Mouse (Mus musculus) urinary bladder, postnatal 4 days (tissue): ENCODE measurements around the gene Tle2.

Experiments used
- DNase-seq, 2 experiments: peaks; one replicate each; pipeline ENCODE4 v3.0.0; 2021 to 2022; ENCODE audit warnings: low spot score in 2 of 2

Gene Tle2

GRCm38 (mm10) chr10:81553807-81554755 is 20.3 kb upstream of the Tle2 start:
- no peak for DNase-seq

GRCm38 (mm10) chr10:81556282-81556681 is 18.1 kb upstream of the Tle2 start:
- no peak for DNase-seq

- no peak for DNase-seq
Measured at GRCm38 (mm10) chr10:81557491-81557890, 16.9 kb upstream of the Tle2 start.

- DNase-seq: peak; percentile 78 to 82
Measured at GRCm38 (mm10) chr10:81559163-81559626, 15.2 kb upstream of the Tle2 start, which contains the start of gene Aes. Gene Aes, plus strand, starts transcription at chr10:81559488.

- DNase-seq: peak in 1 of 2 experiments; percentile 66
Measured at GRCm38 (mm10) chr10:81559627-81560539, 14.5 kb upstream of the Tle2 start.

- no peak for DNase-seq
Measured at GRCm38 (mm10) chr10:81560719-81561459, 13.5 kb upstream of the Tle2 start.

GRCm38 (mm10) chr10:81562411-81562810 is 11.9 kb upstream of the Tle2 start:
- no peak for DNase-seq

GRCm38 (mm10) chr10:81563481-81563880 is 10.9 kb upstream of the Tle2 start:
- DNase-seq: no peak

GRCm38 (mm10) chr10:81564216-81564615 is 10.1 kb upstream of the Tle2 start:
- peak in 1 of 2 experiments; percentile 60 for DNase-seq

GRCm38 (mm10) chr10:81564734-81565133 is 9.6 kb upstream of the Tle2 start:
- no peak for DNase-seq

GRCm38 (mm10) chr10:81565257-81566228 is 8.8 kb upstream of the Tle2 start:
- DNase-seq: no peak

GRCm38 (mm10) chr10:81568381-81569191 is 5.8 kb upstream of the Tle2 start:
- peak in 1 of 2 experiments; percentile 75 for DNase-seq

- no peak for DNase-seq
Measured at GRCm38 (mm10) chr10:81569507-81570237, 4.7 kb upstream of the Tle2 start.

- no peak for DNase-seq
Measured at GRCm38 (mm10) chr10:81570238-81570800, 4.0 kb upstream of the Tle2 start.

- DNase-seq: peak; percentile 93 to 95
Measured at GRCm38 (mm10) chr10:81570831-81571500, 3.4 kb upstream of the Tle2 start.

GRCm38 (mm10) chr10:81571501-81571876 is 2.9 kb upstream of the Tle2 start:
- DNase-seq: peak; percentile 99

GRCm38 (mm10) chr10:81572133-81572671 is 2.2 kb upstream of the Tle2 start:
- DNase-seq: no peak
